Mouse (Mus musculus): ENCODE results near the gene Klhdc3.

DNA sequence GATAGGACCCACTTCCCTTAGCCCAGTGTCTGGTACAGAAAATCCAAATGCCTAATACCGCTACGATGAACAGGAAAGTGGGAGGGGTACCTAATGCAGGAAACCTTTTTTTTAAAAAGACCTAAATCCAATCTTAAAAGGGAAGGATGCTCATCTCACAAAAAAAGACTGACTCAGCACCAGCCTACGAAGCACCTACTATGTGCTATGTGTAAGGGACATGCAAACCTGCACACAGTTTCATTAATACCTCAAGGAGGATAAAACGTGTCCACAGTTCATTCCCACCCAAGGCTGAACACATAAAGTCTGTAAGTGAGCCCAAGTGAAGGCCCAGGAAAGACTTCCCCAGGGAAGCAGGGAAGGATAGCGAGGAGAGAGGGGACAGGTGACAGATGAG lies 21.8 kb upstream of the Klhdc3 start:
- TF ChIP-seq CTCF (IDR thresholded peaks at IDR 0.05; ENCODE audit: low read depth) (no peak), EP300 (optimal IDR thresholded peaks at IDR 0.05) (no peak)

Measured in stomach, postnatal 0 days (tissue).